Mouse (Mus musculus) C2C12 (cell line): ENCODE measurements around the gene Dner.

ENCODE experiments used
- CEBPB ChIP-seq: IDR thresholded peaks from one replicate; pipeline ENCODE4 v1.6.1; 2011; ENCODE audit warnings: low read depth, mild to moderate bottlenecking, control low read depth, moderate library complexity
- CTCF ChIP-seq: IDR thresholded peaks from one replicate; pipeline ENCODE4 v1.5.1; 2011; ENCODE audit not compliant: control insufficient read depth, insufficient read depth, insufficient read length
- FOSL1 ChIP-seq: IDR thresholded peaks from one replicate; pipeline ENCODE4 v1.8.0; 2011; ENCODE audit warnings: mild to moderate bottlenecking, low read length; ENCODE audit not compliant: poor library complexity, insufficient read depth, severe bottlenecking
- USF1 ChIP-seq: IDR thresholded peaks from one replicate; pipeline ENCODE4 v1.6.1; 2011; ENCODE audit warnings: low read depth, mild to moderate bottlenecking, control low read depth, moderate library complexity

DNA sequence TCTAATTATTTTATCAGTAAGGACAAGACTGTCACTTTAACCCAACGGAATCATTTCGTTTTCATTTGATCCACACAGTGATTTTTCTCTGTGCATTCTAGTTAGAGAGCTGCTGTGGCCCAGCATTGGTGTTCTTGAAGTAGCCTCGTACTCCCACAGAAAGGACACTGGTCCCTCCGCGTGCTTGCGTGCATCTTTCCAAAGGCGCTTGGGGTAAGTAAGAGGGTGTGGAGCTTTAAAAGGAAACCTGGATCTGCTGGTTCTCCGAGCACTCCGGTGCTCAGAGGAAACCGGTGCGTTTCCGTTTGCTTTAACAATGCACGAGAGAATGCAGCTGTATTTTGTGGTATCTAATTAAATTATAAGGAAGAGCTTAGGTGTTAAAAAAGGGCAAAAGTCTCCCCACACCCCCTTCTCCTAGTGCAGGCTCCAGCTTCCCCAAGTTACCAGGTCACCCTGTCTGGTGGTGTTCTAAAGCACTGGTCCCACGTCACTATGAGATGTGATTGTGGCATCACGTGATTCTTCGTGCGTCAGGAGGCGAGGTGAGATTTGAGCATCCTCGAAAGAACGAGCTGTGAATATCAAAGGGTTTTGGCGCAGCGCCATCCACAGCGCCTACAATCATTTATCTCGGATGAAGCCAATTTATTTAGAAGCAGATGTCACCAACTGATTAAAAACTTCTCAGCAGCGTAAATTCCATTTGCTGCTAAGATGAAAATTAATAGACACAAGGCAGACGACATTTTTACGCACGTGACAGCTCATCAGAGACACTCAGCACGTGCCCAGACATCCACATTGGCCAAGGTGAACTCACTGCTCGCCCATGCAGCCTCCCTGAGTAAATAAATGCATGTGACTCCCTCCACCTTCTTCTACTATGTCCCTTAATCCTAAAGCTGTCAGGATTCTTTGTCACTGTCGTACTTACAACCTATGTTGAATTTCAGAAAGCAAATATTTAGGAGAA, 14.1 kb upstream of the Dner start:
- no peak for TF ChIP-seq CTCF
- no peak for TF ChIP-seq USF1
- TF ChIP-seq CEBPB, result no peak
- TF ChIP-seq FOSL1, result no peak
